Mouse (Mus musculus) frontal cortex, adult 2 months (tissue): ENCODE results near the gene Timp4. TPM values are rescaled to one million over a fixed set of nuclear protein-coding genes. Genes with fewer than 3 reads are reported as not detected.

Experiments used
- DNase-seq, 2 experiments: peaks; one replicate each; pipeline ENCODE4 v3.0.0; 2022; ENCODE audit warnings: low spot score in 1 of 2; ENCODE audit errors: extremely low spot score in 1 of 2
- polyA plus RNA-seq: library from polyadenylated mRNA; depleted of rRNA; stranded (reverse); fragments of >200 nt; gene quantifications from 2 replicates; pipeline ENCODE4 v1.2.3, GENCODE M21; 2012; rRNA removed

Timp4 gene
- polyA plus RNA-seq, 1 experiment: 19.8 TPM

GRCm38 (mm10) chr6:115203029-115203428 lies 49.0 kb downstream of the Timp4 start:
- no peak for DNase-seq

- DNase-seq: no peak
Observed at GRCm38 (mm10) chr6:115200753-115201152, 51.3 kb downstream of the Timp4 start.

Other genes starting within 250 kb of the Timp4 start
- 20.1 and 20.4 TPM in 2 replicates for gene Tamm41, start 214.3 kb downstream of the Timp4 start, polyA plus RNA-seq
- gene Syn2, start 117.3 kb downstream of the Timp4 start, polyA plus RNA-seq: 385 and 411 TPM in 2 replicates
- gene Gm17482, start 24.9 kb downstream of the Timp4 start, polyA plus RNA-seq: not detected in 2 replicates
- gene Pparg, start 108.7 kb upstream of the Timp4 start, polyA plus RNA-seq: 9.4 and 10.8 TPM in 2 replicates